Mouse (Mus musculus) R1 (cell line): ENCODE data around the gene Batf2.
"Not testable (repeated sequence)": the region's sequence is repeated elsewhere in the genome, so short reads cannot be mapped to it uniquely, and the experiment has no call there.

ENCODE experiments used
- DNase-seq: peaks from one replicate; pipeline ENCODE4 v3.0.0-alpha.2; 2018; ENCODE audit warnings: low read depth, low spot score

Batf2 gene

DNA sequence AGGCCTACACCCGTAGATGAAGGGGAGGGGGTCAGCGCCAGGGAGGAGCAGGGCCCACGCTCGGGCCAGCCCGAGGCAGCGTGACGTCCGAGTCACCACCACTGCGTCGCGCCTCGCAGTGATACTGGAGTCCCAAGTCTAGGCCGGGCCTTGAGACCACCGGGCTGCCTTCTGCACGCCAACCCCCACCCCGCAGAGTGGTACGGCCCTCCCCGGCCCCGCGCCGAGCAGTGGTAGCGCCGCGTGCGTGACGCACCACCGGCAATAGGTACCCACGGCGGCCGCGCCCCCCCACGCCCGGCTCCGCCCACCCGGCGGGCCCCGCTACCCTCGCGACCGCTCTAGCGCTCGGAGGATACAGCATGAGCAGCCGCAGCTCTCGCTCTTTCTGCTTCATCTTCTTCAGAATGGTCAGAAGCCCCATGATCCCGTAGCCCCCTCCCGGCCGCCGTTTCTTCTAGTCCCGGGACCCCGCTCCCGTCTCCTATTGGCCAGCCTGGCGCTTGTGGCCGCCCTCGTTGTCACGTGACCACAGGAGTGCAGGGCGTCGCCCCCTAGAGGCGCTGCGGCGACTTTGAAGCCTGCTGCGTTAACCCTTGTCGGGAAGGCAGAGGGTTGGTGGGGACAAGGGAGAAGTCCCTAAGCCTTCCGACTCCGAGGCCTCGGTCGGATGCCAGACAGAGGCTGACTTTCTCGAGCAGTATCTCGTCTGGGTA, at the start of gene Batf2:
Gene Batf2 (plus strand): TSS at position 306 of the 716 bp plus-strand sequence.
- peak; percentile 98 for DNase-seq

DNA sequence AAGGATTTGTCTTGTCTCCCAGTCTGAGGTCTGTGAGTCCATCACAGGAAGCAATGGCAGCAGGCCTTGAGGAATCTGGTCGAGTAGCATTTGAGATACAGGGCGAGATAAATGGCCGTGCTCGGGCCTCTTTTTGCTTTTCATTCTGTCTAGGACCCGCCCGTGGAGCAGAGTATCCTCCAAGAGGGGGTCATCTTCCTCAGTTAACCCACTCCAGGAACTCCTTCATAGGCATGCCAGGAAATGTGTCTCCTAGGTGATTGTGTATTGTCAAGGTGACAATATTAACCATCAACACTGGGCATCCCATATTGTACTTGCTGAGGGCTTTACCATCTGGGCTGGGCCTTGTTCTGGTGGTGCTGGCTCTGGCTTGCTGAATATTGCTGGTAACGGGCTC, 46.7 kb upstream of the Batf2 start, which contains the start of gene AC131692.1:
Gene AC131692.1 (plus strand): TSS at position 301 of the 400 bp plus-strand sequence.
- no peak for DNase-seq

DNA sequence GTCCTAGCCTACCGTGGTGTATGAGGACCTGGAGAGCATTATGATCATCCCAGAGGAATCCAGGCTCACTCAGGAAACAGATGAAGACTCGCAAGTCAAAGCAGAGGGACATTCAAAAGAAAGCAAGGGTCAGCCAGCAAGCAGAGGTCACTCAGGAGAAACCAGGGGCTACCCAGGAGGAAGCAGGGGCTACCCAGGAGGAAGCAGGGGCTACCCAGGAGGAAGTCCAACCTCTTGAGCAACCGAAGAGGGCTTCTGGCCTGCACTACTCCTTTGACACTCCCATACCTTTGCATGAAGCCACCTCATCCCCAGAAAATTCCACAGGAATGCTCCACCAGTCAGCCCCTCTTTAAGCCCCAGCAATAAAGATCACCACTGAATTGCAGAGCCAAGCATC, 42.9 kb upstream of the Batf2 start:
- no peak for DNase-seq

DNA sequence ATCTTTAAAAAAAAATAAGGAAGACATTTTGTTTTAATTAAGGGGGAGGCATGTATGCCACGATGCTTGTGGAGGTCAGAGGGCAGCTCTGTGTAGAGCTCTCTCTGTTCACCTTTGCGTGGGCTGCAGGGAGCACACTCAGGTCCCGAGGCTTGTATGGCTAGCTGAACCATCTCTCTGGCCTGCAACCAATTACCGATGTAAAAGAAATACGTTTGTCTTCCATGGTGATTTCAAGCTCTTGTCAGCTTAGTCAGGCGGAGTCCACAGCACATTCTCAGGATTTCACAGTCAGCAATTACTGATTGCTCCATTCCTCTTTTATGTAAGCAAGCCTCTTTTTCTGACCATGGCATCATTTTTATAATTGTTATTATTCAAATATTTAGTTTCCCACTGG, 39.6 kb upstream of the Batf2 start:
- no peak for DNase-seq

- no peak for DNase-seq
These were observed 38.5 kb upstream of the Batf2 start for GRCm38 (mm10) chr19:6102169-6102853.

DNA sequence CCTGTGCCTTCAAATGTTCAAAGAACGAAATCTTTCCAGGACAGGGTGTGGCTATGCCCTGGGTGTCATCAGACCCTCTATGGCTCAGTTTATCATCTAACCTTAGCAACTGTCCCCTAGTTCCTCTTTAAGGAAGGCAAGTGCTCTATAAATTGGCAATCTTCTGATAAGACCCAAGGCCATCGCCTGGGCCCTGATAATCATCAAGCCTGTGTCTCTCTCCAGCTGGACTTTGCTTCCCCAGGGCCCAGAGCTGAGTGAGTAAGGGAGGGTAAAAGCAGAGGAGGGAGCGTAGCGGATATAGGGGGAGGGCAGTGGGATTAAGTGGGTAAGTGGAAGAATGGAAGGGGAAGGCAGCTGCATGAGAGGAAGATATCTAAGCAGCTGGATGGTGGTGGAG, 36.3 kb upstream of the Batf2 start:
- DNase-seq: no peak

- DNase-seq: no peak
These were observed 35.2 kb upstream of the Batf2 start, which contains the start of gene Naaladl1 for GRCm38 (mm10) chr19:6105586-6105985. TSS of gene Naaladl1 (plus strand) at chr19:6105782.

DNA sequence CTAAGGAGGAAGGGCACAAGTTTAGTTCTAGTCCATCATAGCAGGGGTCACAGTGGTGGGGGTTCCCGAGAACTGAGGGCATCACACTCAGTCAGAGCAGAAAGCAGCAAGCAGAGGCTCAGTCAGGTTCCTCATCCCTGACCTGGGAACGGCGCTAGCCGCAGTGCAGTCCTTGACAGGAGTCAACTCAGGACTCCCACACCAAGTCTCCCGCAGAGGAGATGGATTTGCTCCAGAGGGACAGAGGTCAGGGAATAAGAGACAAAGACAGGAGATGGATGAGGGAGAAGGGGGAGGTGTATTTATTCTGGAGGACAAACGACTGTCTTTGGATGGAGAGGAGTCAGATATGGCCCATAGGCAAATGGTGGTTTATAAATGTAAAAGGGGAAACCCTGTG, 27.7 kb upstream of the Batf2 start:
- DNase-seq: no peak

DNA sequence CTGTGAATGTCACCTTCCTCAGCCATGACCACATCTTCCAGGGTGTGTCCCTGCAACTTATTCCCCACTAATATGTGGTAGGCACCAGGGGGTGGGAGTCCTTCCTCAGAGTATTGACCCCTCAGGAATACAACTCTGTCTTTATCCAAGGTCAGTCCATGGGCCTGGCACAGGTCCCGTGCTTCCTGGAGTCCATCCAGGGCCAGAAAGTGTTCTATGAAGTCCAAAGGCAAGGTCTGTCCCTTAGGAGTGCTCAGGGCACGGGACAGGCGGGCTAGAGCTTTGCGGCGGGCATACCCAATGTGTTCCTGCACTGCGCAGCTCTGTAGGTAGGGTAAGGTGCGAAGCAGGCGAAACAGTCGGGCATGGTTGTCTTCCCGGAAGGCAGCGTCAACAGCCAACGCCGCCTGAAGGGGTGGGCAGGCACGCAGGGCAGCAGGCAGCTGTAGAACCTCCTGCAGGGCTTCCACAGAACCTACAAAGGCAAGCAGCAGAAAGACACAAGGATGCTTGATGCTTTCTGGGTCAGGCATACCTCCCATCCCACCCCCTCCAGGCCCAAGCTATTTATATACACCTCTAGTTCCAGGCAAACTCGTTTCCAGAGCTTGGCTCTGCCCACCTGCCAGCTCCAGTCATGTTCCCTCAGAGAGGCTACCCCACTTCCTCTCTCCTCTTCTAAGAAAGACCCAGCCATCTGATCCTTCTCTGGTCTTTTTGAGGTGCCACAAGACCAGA, 24.5 kb upstream of the Batf2 start:
- DNase-seq: no peak

DNA sequence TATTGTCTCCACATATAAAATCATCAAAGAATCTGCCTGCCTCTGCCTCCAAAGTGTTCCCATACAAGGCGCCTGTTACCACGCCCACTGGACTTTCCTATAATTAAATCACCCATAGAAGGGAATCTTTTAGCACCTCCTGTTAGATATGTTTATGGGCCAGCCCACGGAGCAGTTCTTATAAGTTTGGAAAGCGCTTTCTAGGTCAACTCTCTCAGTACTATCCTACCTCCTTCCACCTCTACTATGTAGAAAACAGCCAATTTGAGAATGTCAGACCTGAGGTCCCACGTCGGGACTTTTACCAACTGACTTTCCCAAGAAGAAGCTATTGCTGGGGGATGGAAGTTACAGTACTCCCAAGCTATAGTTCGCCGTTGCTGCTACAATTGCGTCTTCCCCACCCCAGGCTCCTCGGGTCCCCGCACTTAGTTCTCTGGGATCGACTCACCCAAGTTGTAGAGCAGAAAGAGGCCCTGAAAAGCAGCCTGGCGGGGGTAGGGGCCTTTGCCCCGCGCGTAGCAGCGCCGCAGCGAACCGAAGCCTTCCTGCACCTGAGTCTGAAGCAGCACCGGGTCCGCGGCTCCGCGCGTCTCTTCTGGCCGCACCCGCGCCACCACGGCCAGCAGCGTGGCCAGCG, 23.3 kb upstream of the Batf2 start:
- peak; percentile 20 for DNase-seq

GRCm38 (mm10) chr19:6117986-6118676, 22.7 kb upstream of the Batf2 start, which contains the start of gene Sac3d1:
TSS of gene Sac3d1 (minus strand) at chr19:6118650.
- DNase-seq: peak; percentile 97

GRCm38 (mm10) chr19:6118677-6119185, 22.1 kb upstream of the Batf2 start:
- DNase-seq: no peak

GRCm38 (mm10) chr19:6121761-6122160, 19.0 kb upstream of the Batf2 start:
- DNase-seq: peak; percentile 58

DNA sequence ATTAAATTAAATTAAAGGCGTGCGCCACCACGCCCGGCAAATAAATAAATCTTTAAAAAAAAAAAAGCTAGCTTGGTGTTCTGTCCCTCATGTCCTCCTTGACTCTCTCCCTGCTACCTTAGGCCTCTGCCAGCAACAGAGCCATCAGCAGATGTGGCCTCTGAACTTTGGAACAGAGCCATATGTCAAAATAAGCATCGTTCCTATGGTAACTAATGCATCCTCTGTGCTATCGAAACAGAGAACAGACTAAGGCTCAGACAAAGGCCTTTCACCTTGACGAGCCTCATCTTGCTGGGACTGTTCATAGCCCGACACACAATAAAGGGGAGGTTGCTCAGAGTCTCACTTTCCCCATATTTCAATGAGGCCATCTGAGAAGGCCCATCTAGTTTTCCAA, 17.5 kb upstream of the Batf2 start:
- DNase-seq: no peak

DNA sequence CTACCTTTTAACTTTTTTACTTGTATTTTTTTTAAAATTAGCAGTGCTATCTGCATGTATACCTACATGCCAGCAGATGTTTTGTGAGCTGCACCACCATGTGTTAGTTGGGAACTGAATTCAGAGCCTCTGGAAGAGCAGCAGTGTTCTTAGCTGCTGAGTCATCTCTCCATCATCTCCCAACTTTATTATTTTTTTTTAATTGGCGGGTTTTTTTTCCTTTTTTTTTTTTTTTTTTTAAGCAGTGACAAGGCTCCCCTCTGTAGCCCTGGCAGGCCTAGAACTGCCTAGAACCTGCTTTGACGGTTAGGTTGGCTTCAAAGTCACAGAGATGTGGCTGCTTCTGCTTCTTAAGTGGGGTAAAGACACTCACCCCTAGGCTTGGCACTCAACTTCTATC, 15.9 kb upstream of the Batf2 start:
- no peak for DNase-seq

DNA sequence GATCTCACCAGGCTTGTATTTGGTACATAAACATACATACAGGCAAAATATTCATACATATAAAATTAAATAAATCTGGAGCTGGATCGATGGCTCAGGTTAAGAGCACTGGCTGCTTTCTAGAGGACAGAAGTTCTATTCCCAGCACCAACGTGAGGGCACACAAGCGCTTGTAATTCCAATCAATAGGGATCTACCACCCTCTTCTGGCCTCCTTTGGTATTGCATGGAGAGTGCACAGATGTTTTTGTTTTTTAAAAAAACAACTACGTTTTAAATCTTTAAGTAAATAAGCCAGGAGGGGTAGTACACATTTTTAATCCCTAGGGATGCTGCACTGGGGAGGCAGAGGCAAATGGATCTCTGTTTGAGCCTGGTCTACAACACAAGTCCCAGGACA, 14.5 kb upstream of the Batf2 start:
- peak; percentile 87 for DNase-seq

DNA sequence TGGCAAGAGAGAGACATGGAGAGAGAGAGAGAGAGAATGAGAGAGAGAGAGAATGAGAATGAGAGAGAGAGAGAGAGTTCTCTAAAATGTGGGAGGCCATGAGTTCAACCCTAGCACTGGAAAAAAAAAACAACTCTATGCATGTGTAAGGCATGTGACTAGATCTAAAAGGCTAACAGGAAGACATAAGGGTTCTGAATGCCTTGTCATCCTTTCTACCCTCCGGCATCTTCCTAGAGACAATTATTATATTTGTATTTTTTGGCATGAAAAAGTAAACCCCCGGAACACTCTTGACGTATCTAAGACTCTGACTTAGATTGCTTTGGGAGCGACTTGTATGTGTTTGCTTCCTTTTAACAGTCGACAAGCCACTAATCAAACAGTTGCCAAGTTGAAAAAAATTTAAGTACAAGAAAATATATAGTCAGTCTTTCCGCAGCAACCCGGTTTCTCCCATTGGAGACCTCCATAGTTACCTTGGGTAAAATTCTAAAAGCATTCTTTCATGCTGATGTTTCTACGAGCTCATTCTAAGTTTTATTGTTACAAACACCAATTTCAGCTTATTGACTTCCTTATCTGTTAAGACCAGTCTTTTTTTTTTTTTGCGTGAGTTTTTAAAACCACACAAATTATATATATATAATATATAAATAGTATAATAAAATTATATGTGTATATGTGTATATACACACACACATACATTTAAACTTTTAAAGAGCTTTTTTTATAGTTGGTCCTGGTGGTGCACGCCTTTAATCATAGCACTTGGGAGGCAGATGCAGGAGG, 13.8 kb upstream of the Batf2 start:
- no peak for DNase-seq

DNA sequence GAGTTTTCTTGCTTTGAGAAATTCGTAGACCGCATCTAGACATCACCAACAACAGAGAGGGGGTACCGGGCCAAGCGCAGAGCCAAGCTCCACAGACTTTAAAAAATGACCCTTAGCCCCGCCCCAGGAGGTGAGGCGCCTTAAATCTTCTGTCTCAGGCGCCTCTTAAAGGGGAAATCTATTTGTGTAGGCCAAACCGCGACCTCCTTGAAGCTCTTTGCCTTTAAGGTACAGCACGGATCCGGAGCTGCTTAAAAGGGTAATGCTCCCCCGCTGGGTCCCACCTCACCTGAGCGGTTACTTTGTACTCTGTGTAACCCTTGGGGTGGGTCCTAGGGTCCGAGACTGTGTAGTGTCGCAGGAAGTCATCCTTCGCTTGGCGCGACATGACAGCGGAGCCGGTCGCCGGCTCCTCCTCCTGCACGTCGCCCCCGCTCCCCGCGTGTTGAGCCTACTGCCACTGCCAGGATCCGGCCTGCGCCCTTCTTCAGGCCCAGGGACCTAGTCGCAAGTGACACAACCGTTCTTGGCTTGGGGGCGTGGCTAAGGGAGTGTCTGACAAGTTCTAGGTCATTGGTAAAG, 12.9 kb upstream of the Batf2 start, which contains the start of gene Snx15:
Gene Snx15 (minus strand): TSS at position 545 of the 582 bp plus-strand sequence.
- DNase-seq: peak; percentile 99

DNA sequence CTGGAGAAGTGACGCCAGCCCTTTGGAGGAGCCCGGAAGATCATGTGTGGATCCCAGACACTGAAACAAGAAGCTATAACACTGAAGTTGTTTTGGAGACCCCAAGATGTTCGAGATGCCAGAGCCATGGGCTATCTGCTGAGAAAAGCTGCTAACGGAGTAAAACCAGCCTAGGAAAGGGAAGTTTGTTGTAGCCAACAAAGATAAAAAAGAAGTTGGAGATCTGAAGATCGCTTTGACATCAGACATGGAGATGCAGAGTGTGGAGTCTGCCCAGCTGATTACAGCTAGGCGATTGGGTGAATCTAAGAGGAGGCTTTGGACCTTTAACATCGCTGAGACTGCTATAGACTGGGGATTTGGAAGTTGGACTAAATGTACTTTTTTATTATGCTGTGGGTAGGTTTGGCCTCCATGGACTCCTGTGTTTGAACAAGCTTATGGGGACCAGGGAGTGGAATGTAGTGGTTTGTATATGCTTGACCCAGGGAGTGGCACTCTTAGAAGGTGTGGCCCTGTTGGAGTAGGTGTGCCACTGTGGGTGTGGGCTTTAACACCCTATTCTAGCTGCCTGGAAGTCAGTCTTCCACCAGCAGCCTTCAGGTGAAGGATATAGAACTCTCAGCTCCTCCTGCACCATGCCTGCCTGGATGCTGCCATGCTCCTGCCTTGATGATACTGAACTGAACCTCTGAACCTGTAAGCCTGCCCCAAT, 10.2 kb upstream of the Batf2 start:
- not testable (repeated sequence) for DNase-seq
